Mouse (Mus musculus): Measurements from ENCODE around the gene Scd4.

Gene Scd4

DNA sequence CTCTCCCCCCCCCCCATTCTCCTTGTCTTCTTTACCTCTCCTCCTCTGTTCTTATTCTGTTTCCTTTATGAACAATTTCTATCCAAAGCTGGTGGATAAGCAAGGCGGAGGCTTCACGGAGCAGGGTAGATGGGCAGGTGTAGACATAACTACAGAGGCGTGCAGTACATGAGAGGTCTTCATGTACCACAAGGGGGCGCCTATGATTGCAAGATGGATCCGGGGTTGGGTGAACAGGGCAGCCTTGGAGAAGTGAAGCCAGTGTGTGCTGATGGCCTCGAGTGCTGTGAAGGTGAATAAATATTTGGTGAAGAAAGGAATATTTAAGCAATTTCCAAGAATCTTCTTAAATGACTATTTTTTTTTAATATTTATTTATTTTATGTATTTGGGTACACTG is 40.1 kb downstream of the Scd4 start:
- in situ Hi-C loops (cut with MboI; ENCODE audit: low sequenced_read_pairs) = loop anchor here (5.0 kb wide), 1 partner anchor 44 kb away; no protein-coding TSS in a partner anchor

GRCm38 (mm10) chr19:44376511-44376951 is 43.6 kb downstream of the Scd4 start:
- in situ Hi-C loops (cut with MboI; ENCODE audit: low sequenced_read_pairs) = no loop called here

DNA sequence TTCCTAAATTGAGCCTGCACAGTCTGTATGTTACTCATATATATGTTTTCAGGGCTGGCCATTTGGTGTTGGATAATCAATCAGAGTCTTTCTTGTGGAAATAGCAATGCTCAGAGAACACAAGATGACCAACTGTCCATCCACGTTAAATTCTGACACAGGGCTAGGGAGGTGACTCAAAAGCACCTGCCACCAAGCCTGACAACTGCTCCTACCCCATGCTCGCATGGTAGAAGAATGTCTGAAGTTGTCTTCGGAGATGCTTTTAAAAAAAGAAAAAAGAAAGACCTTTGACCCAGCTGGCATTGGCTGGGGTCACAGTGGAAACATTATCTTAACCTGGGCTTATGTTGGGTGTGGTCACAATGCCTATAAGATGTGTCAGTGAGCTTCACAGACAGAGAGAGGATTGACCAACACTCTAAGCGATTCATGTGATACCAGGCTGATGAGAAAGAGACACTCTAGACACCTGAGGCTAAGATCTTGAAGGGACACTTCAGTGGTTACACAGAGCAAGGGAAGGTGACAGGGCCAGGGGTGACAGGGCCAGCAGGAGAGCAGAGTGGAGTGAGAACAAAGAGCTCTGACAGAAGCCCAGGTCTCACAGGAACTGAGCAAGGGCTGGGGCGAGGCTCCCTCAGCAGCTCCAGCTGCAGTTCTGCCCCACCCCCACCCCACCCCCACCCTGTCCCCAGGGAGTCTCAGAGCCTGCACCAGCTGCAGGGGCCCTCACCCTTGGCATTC is 44.9 kb downstream of the Scd4 start:
- in situ Hi-C loops (cut with MboI; ENCODE audit: low sequenced_read_pairs) = no loop called here

DNA sequence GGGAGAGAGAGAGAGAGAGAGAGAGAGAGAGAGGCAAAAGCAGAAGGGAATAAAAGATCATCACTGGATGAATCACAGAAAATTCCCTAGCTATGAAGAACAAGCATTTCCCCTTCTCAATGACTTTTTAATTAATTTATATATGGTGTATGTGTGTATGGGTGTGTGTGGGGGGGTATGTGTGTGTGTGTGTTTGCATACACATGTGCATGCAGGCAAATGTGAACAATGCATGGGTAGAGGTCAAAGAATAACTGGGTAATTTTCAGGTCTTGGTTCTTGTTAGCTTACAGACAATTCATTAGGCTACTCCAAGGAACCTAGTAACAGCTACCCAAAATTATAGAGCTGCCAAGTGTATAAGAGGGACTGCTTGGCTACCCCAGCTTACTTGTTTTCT is 46.2 kb downstream of the Scd4 start:
- in situ Hi-C loops (cut with MboI; ENCODE audit: low sequenced_read_pairs) = no loop called here

DNA sequence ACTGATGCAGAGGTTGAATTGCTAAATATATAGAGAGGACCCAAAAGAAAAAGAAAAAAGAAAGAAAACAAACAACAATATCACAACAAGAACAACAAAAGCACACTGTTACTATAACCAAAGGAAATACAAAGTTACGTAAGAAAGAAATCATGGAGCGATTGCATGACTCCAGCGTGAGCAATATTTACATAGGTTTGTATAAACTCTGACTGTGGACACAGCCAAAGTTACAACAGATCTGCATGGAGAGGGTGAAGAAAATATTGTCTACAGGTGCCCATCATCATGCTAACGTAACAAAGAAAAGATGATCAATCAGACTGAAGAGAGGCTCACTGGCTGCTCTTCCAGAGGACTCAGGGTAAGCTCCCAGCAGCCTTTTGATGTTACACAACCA is 47.2 kb downstream of the Scd4 start:
- in situ Hi-C loops (cut with MboI; ENCODE audit: low sequenced_read_pairs) = no loop called here

DNA sequence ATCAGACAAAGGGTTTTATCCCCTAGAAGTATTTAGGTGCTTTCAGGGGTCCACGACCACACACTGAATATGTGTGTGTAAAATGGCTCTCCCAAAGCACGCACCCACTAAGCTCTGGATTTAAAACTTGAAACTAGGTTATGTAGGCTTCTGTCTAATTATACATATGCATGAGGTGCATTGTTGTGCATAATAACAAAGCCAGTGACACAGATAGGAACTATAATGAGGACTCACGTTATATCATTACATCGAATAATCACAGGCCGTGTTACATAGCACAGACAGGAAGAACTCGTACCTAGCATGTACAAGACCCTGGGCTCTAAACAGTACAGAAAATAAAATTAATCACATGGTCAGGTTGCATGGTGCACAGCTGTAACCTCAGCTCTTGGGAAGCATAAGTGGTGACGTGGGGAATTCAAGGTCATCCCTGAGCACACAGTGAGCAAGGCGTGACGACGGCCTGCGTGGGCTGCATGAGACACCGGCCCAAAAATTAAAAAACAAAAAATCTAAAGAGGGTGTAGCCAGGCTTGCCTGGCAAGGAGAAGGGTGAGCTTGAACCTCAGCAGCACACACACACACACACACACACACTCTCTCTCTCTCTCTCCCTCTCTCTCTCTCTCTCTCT is 49.9 kb downstream of the Scd4 start:
- in situ Hi-C loops (cut with MboI; ENCODE audit: low sequenced_read_pairs) = no loop called here

DNA sequence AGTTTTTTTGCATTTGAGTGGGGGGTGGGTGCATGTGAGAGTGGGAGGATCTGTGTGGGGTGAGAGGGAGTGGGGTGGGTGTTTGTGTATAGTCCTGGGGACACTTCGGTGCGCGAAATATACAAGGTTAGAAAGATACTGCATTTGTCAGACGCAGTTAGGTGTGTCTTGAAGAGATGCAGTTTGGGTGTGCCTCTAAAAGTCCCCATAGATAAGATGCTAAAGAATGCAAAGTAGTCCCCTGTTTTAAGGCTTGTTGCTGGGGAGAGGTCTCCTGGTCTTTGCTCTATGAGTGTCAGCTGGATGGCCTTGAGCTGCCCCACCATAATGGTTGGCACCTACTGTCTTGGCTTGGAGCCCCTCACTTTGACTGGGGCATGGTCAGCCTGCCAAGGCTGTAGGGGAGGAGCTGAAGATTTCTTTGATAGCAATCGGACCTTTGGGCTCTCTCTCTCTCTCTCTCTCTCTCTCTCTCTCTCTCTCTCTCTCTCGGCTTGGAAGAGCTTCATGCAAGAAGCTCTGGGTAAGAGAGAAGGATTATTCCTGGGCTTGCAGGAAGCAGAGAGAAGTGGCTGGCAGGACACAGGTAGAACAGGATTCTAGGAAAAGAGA is 53.1 kb downstream of the Scd4 start:
- in situ Hi-C loops (cut with MboI; ENCODE audit: low sequenced_read_pairs) = no loop called here

- in situ Hi-C loops (cut with MboI; ENCODE audit: low sequenced_read_pairs) = no loop called here
Observed at GRCm38 (mm10) chr19:44387089-44387671, 54.3 kb downstream of the Scd4 start.

GRCm38 (mm10) chr19:44387746-44388474 is 55.0 kb downstream of the Scd4 start:
- in situ Hi-C loops (cut with MboI; ENCODE audit: low sequenced_read_pairs) = no loop called here

GRCm38 (mm10) chr19:44388475-44389428 is 55.9 kb downstream of the Scd4 start:
- in situ Hi-C loops (cut with MboI; ENCODE audit: low sequenced_read_pairs) = no loop called here

DNA sequence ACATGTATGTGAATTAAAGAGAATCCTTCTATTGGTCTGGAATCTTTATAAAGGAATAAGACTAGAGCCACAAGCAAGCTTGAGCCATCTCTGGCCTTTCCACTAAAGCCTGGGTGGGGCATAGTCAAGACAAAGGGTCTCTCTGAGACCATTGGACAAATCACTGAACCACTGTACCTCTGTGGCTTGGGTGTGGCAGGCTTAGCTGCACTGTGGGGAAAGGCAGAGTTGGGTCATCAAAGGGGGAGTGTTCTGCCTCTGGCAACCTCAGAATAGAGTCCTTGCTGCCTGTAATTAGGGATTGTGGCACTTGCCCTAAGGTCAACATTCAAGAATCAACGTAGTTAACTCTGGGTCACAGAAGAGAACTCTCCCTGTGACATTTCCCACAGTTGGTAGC is 56.6 kb downstream of the Scd4 start:
- in situ Hi-C loops (cut with MboI; ENCODE audit: low sequenced_read_pairs) = no loop called here

- in situ Hi-C loops (cut with MboI; ENCODE audit: low sequenced_read_pairs) = no loop called here
Observed at GRCm38 (mm10) chr19:44391856-44392255, 59.0 kb downstream of the Scd4 start.

GRCm38 (mm10) chr19:44392339-44393009 is 59.6 kb downstream of the Scd4 start:
- in situ Hi-C loops (cut with MboI; ENCODE audit: low sequenced_read_pairs) = no loop called here

GRCm38 (mm10) chr19:44393962-44394422 is 61.1 kb downstream of the Scd4 start:
- in situ Hi-C loops (cut with MboI; ENCODE audit: low sequenced_read_pairs) = no loop called here

DNA sequence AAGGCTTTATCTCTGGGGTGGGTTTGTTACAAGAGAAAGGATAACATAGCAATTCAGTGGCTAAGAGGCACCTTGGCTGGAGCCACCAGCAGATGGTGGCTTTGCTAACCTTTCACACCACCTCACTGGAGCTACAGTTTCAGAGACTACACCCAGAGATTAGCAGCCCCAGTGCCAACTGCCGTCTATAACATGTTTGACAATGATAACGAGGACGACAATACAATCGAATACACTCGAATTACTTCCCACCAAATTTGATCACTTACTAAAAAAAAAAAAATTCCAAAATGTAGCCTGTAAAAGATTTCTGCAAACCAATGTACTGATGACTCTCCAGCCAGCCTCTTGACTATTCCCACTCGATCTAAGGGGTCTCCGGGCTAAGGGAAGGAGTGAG is 62.1 kb downstream of the Scd4 start:
- in situ Hi-C loops (cut with MboI; ENCODE audit: low sequenced_read_pairs) = no loop called here

Measured in CH12F3 (cell line).